Mouse (Mus musculus) hindbrain, embryonic 13.5 days (tissue): ENCODE measurements around the gene Bco2. TPM values are rescaled to one million over a fixed set of nuclear protein-coding genes. Genes with fewer than 3 reads are reported as not detected.

Experiments
- ATAC-seq: fragments of 200-750 bp; cut with Nextera tagmentation; 2 replicates; pipeline ENCODE4 v1.8.0; 2017; ENCODE audit warnings: moderate TSS enrichment; ENCODE audit not compliant: low FRiP score
- H3K27ac ChIP-seq: fragments of 300-500 bp; sonication (generic); 2 replicates; pipeline ENCODE4 v1.5.1; 2015; ENCODE audit warnings: inconsistent platforms, mild to moderate bottlenecking, moderate library complexity
- H3K27me3 ChIP-seq: fragments of 300-500 bp; sonication (generic); 2 replicates; pipeline ENCODE4 v1.6.1; 2015; ENCODE audit warnings: mild to moderate bottlenecking, inconsistent platforms
- H3K36me3 ChIP-seq: fragments of 300-500 bp; sonication (generic); 2 replicates; pipeline ENCODE4 v1.6.1; 2015; ENCODE audit warnings: mild to moderate bottlenecking, inconsistent platforms
- H3K4me1 ChIP-seq: fragments of 300-500 bp; sonication (generic); replicated peaks from 2 replicates; pipeline ENCODE4 v1.6.1; 2015; ENCODE audit warnings: inconsistent platforms
- H3K4me2 ChIP-seq: fragments of 300-500 bp; sonication (generic); 2 replicates; pipeline ENCODE4 v1.6.1; 2015; ENCODE audit warnings: inconsistent platforms, mild to moderate bottlenecking, moderate library complexity
- H3K4me3 ChIP-seq: fragments of 300-500 bp; sonication (generic); 2 replicates; pipeline ENCODE4 v1.5.1; 2015; ENCODE audit warnings: mild to moderate bottlenecking, inconsistent platforms
- H3K9ac ChIP-seq: fragments of 300-500 bp; sonication (generic); 2 replicates; pipeline ENCODE4 v1.6.1; 2015; ENCODE audit warnings: mild to moderate bottlenecking, inconsistent platforms
- H3K9me3 ChIP-seq: fragments of 300-500 bp; sonication (generic); 2 replicates; pipeline ENCODE4 v1.6.1; 2016; ENCODE audit warnings: inconsistent platforms
- WGBS: fragments of 180-500 bp; shearing (Covaris S2); methylation state at CpG from one replicate; pipeline ENCODE4 v1.1.7; 2015; 5-methylcytosine and 5-hydroxymethylcytosine counted together
- polyA plus RNA-seq: library from polyadenylated mRNA; unstranded; fragments of >200 nt; fragmentation: Nextera tagmentation; extraction: Ambion mirVana; gene quantifications from 2 replicates; pipeline ENCODE4 v1.2.1, GENCODE M21; 2015

Bco2 gene
- polyA plus RNA-seq, 1 experiment from 2014 or later, result 0.35 TPM

- no peaks in the 10 kb centered on the region for H3K9me3 ChIP-seq
- H3K27ac ChIP-seq, result no peak overlapping the region
- H3K4me3 ChIP-seq, result no peak overlapping the region
- WGBS, result 87% methylated on average over 4 of the region's 4 CpGs
- no peak overlapping the region for H3K9ac ChIP-seq
- no peak for ATAC-seq
- H3K4me1 ChIP-seq, result no peaks in the 10 kb centered on the region
- no peak overlapping the region for H3K4me2 ChIP-seq
- no peaks in the 10 kb centered on the region for H3K36me3 ChIP-seq
- no peaks in the 10 kb centered on the region for H3K27me3 ChIP-seq
Measured at GRCm38 (mm10) chr9:50586955-50587354, 32.0 kb upstream of the Bco2 start.

- Histone ChIP-seq H3K4me3 (no peak overlapping the region), H3K27me3 (no peaks in the 10 kb centered on the region), H3K27ac (no peak overlapping the region), H3K4me2 (no peak overlapping the region), H3K36me3 (no peaks in the 10 kb centered on the region), H3K9ac (no peak overlapping the region), H3K4me1 (no peaks in the 10 kb centered on the region), H3K9me3 (no peaks in the 10 kb centered on the region)
- ATAC-seq, result no peak
- 84% methylated on average over 6 of the region's 6 CpGs for WGBS
Measured at GRCm38 (mm10) chr9:50585145-50585818, 30.3 kb upstream of the Bco2 start.

- Histone ChIP-seq H3K27ac (no peak overlapping the region), H3K9me3 (no peaks in the 10 kb centered on the region), H3K4me2 (no peak overlapping the region), H3K9ac (no peak overlapping the region), H3K4me3 (no peak overlapping the region), H3K36me3 (no peaks in the 10 kb centered on the region), H3K27me3 (no peaks in the 10 kb centered on the region), H3K4me1 (no peaks in the 10 kb centered on the region)
- no peak for ATAC-seq
- 44% methylated on average over 4 of the region's 4 CpGs for WGBS
Measured at GRCm38 (mm10) chr9:50580370-50580769, 25.4 kb upstream of the Bco2 start.

- no peak overlapping the region for H3K27ac ChIP-seq
- H3K4me3 ChIP-seq, result no peak overlapping the region
- ATAC-seq, result no peak
- H3K27me3 ChIP-seq, result no peaks in the 10 kb centered on the region
- no peak overlapping the region for H3K4me2 ChIP-seq
- no peaks in the 10 kb centered on the region for H3K9me3 ChIP-seq
- H3K9ac ChIP-seq, result no peak overlapping the region
- WGBS, result 85% methylated on average over 10 of the region's 10 CpGs
- H3K4me1 ChIP-seq, result no peaks in the 10 kb centered on the region
- no peaks in the 10 kb centered on the region for H3K36me3 ChIP-seq
Measured at GRCm38 (mm10) chr9:50569599-50570525, 14.9 kb upstream of the Bco2 start.

- H3K9ac ChIP-seq, result no peak overlapping the region
- H3K4me1 ChIP-seq, result no peaks in the 10 kb centered on the region
- no peak for ATAC-seq
- no peak overlapping the region for H3K27ac ChIP-seq
- no peaks in the 10 kb centered on the region for H3K9me3 ChIP-seq
- no peaks in the 10 kb centered on the region for H3K36me3 ChIP-seq
- no peak overlapping the region for H3K4me2 ChIP-seq
- no peaks in the 10 kb centered on the region for H3K27me3 ChIP-seq
- 86% methylated on average over 2 of the region's 2 CpGs for WGBS
- no peak overlapping the region for H3K4me3 ChIP-seq
Measured at GRCm38 (mm10) chr9:50567881-50568280, 12.9 kb upstream of the Bco2 start.

- no peak overlapping the region for H3K9ac ChIP-seq
- no peak overlapping the region for H3K4me3 ChIP-seq
- H3K36me3 ChIP-seq, result no peaks in the 10 kb centered on the region
- no peaks in the 10 kb centered on the region for H3K27me3 ChIP-seq
- H3K4me1 ChIP-seq, result no peaks in the 10 kb centered on the region
- H3K4me2 ChIP-seq, result no peak overlapping the region
- H3K27ac ChIP-seq, result no peak overlapping the region
- H3K9me3 ChIP-seq, result no peaks in the 10 kb centered on the region
- WGBS, result 90% methylated on average over 4 of the region's 4 CpGs
- no peak for ATAC-seq
Measured at GRCm38 (mm10) chr9:50567372-50567771, 12.4 kb upstream of the Bco2 start.

GRCm38 (mm10) chr9:50565940-50566339, 11.0 kb upstream of the Bco2 start:
- no peak for ATAC-seq
- no peak overlapping the region for H3K4me3 ChIP-seq
- no peaks in the 10 kb centered on the region for H3K27me3 ChIP-seq
- H3K9me3 ChIP-seq, result no peaks in the 10 kb centered on the region; the same call in 1 of the 2 replicates
- no peak overlapping the region for H3K4me2 ChIP-seq
- no peaks in the 10 kb centered on the region for H3K36me3 ChIP-seq
- H3K4me1 ChIP-seq, result no peaks in the 10 kb centered on the region
- no peak overlapping the region for H3K27ac ChIP-seq
- 85% methylated on average over 4 of the region's 4 CpGs for WGBS
- H3K9ac ChIP-seq, result no peak overlapping the region

GRCm38 (mm10) chr9:50565173-50565572, 10.2 kb upstream of the Bco2 start:
- Histone ChIP-seq H3K9me3 (no peaks in the 10 kb centered on the region; the same call in 1 of the 2 replicates), H3K4me3 (no peak overlapping the region), H3K9ac (no peak overlapping the region), H3K36me3 (no peaks in the 10 kb centered on the region), H3K27me3 (no peaks in the 10 kb centered on the region), H3K4me1 (no peaks in the 10 kb centered on the region), H3K4me2 (no peak overlapping the region), H3K27ac (no peak overlapping the region; the same call in 1 of the 2 replicates)
- WGBS, result 74% methylated on average over 7 of the region's 7 CpGs
- ATAC-seq, result no peak

GRCm38 (mm10) chr9:50561918-50562360, 7.0 kb upstream of the Bco2 start:
- H3K4me1 ChIP-seq, result no peaks in the 10 kb centered on the region
- no peak overlapping the region for H3K4me3 ChIP-seq
- no peaks in the 10 kb centered on the region; the same call in 1 of the 2 replicates for H3K9me3 ChIP-seq
- no peaks in the 10 kb centered on the region for H3K27me3 ChIP-seq
- 87% methylated on average over 2 of the region's 2 CpGs for WGBS
- ATAC-seq, result no peak
- H3K27ac ChIP-seq, result no peak overlapping the region
- H3K4me2 ChIP-seq, result no peak overlapping the region
- no peaks in the 10 kb centered on the region for H3K36me3 ChIP-seq
- no peak overlapping the region for H3K9ac ChIP-seq

- Histone ChIP-seq H3K4me3 (no peak within 1 kb of the TSS), H3K9me3 (no peaks in the 10 kb centered on the region; the same call in 1 of the 2 replicates), H3K9ac (no peak within 1 kb of the TSS), H3K27me3 (no peaks in the 10 kb centered on the region), H3K4me2 (no peak within 1 kb of the TSS), H3K27ac (no peak within 1 kb of the TSS), H3K36me3 (no peaks in the 10 kb centered on the region), H3K4me1 (no peaks in the 10 kb centered on the region)
- 88% methylated on average over 38 of the region's 38 CpGs for WGBS
- no peak for ATAC-seq
Measured at GRCm38 (mm10) chr9:50561145-50561917, 6.3 kb upstream of the Bco2 start, which contains the start of gene Tex12. Gene Tex12, minus strand, starts transcription at chr9:50561325.

GRCm38 (mm10) chr9:50554241-50555093, 514 bp downstream of the Bco2 start, which contains the start of gene Il18:
Gene Il18, plus strand, starts transcription at chr9:50554827.
- WGBS, result 24% methylated on average over 12 of the region's 12 CpGs
- Histone ChIP-seq H3K27me3 (no peaks in the 10 kb centered on the region), H3K36me3 (no peaks in the 10 kb centered on the region), H3K4me2 (peak within 1 kb of the TSS; percentile 48), H3K9ac (peak within 1 kb of the TSS; percentile 56), H3K27ac (peak within 1 kb of the TSS; percentile 83), H3K4me1 (peaks cover 15% of the 10 kb centered on the region; the same call in 1 of the 2 replicates), H3K4me3 (peak within 1 kb of the TSS; percentile 24), H3K9me3 (no peaks in the 10 kb centered on the region)
- ATAC-seq, result peak; percentile 91
